Mouse (Mus musculus): ENCODE results near the gene Nfu1. TPM values are rescaled to one million over a fixed set of nuclear protein-coding genes. Genes with fewer than 3 reads are reported as not detected.
A peak's percentile ranks its signal among the peaks of the same experiment; 100 is the strongest.
"Not testable (repeated sequence)": the region's sequence is repeated elsewhere in the genome, so short reads cannot be mapped to it uniquely, and the experiment has no call there.

Gene Nfu1
- polyA plus RNA-seq, 1 experiment from 2014 or later: 101 TPM

DNA sequence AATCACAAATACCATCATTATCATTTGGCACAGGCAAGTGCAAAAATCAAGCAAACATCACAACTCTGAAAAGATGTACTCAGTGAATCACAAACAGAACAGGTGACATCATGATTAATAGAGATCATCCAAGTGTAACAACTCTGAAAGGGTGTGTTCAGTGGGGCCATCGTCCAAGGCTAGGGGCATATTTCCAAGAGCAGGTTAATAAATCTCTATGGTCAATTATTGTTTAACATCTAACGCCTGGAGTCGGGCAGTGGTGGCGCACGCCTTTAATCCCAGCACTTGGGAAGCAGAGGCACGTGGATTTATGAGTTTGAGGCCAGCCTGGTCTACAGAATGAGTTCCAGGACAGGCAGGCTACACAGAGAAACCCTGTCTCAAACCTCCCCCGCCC lies 22.3 kb downstream of the Nfu1 start:
- H3K36me3 ChIP-seq: peaks cover 11% of the 10 kb centered on the region
- not testable (repeated sequence) for H3K9me3 ChIP-seq; H3K27me3 ChIP-seq; H3K4me2 ChIP-seq (replicated peaks); H3K9ac ChIP-seq (replicated peaks); H3K27ac ChIP-seq (replicated peaks); H3K4me1 ChIP-seq; H3K4me3 ChIP-seq; ATAC-seq (replicated peaks)
- WGBS: 84% methylated on average over 7 of the region's 7 CpGs

GRCm38 (mm10) chr6:87032401-87032800 lies 23.4 kb downstream of the Nfu1 start:
- Histone ChIP-seq H3K4me2 (replicated peaks) (no peak overlapping the region), H3K9me3 (no peaks in the 10 kb centered on the region), H3K27ac (replicated peaks) (no peak overlapping the region), H3K9ac (replicated peaks) (no peak overlapping the region), H3K27me3 (no peaks in the 10 kb centered on the region), H3K4me3 (no peak overlapping the region), H3K4me1 (no peaks in the 10 kb centered on the region), H3K36me3 (peaks cover 5% of the 10 kb centered on the region; the same call in 1 of the 2 replicates)
- 91% methylated on average over 3 of the region's 3 CpGs for WGBS
- ATAC-seq (replicated peaks): no peak

DNA sequence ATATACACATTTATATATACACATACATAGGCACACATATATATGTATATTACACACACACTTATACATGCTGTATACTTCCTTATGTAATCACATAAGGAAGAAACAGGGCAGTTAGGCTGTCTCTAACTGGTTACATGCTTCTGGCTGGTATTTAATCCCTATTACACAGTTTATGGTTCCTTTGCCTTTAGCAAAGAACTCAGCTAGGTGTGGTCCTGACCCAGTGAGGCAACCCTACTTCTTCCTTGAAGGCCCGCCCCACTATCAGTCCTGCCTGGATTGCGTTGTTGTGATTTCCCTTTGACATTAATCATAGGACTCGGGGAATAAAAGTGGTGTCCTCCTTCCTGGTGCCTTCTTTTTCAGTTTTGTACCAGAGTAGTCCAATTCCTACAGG lies 25.4 kb downstream of the Nfu1 start:
- H3K36me3 ChIP-seq: 0 out of 2 replicates have a peak, but pooled peaks cover 2% of the 10 kb centered on the region
- H3K27me3 ChIP-seq: no peaks in the 10 kb centered on the region
- no peak overlapping the region for H3K9ac ChIP-seq (replicated peaks)
- H3K4me1 ChIP-seq: no peaks in the 10 kb centered on the region
- no peak overlapping the region for H3K4me3 ChIP-seq
- 97% methylated on average over 3 of the region's 3 CpGs for WGBS
- no peak overlapping the region for H3K27ac ChIP-seq (replicated peaks)
- ATAC-seq (replicated peaks): no peak
- no peak overlapping the region for H3K4me2 ChIP-seq (replicated peaks)
- H3K9me3 ChIP-seq: no peaks in the 10 kb centered on the region

DNA sequence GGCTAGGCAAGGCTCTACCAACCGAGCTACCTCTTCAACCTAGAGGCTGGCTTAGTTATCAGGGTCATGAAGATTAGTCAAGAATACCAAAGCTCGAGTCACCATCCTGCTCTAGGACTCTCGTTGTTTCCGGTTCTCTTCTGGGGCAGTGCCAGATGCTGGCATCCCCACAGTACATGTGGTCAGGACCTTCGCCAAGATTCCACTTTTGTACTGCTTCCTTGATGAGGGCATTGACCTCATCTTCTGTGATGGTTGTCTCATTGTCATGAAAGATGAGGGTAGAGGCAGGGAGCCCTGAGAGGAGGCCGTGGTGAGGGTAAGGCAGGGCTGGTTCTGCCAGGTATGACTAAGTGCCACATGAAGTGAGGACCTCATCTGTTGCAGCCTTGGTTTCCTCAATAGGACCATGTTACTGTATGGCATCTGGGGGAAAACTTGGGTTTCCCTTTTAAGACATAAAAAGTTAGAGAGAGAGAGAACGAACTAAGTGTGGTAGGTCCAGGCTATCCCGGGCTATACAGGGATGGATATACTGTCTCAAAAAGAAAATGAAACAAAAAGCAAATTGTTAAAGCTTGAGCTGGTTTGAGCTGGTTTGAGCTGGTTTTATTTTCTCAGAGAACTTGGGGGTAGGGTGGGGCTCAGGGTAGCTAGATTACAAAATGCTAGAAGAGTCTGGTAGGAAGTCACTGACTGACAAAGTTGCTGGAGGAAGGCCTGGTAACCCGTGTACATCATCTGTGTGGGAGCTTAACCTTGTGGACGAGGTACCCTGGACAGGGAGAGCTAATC lies 29.0 kb downstream of the Nfu1 start:
- H3K27me3 ChIP-seq: no peaks in the 10 kb centered on the region
- no peak overlapping the region for H3K4me2 ChIP-seq (replicated peaks)
- H3K9ac ChIP-seq (replicated peaks): no peak overlapping the region
- H3K4me3 ChIP-seq: no peak overlapping the region
- ATAC-seq (replicated peaks): no peak
- H3K9me3 ChIP-seq: no peaks in the 10 kb centered on the region
- no peaks in the 10 kb centered on the region for H3K36me3 ChIP-seq
- WGBS: 87% methylated on average over 10 of the region's 10 CpGs
- no peak overlapping the region for H3K27ac ChIP-seq (replicated peaks)
- H3K4me1 ChIP-seq: peaks cover 4% of the 10 kb centered on the region; the same call in 1 of the 2 replicates

GRCm38 (mm10) chr6:87039161-87039560 lies 30.1 kb downstream of the Nfu1 start:
- Histone ChIP-seq H3K4me3 (no peak overlapping the region), H3K4me2 (replicated peaks) (no peak overlapping the region), H3K27me3 (no peaks in the 10 kb centered on the region), H3K27ac (replicated peaks) (no peak overlapping the region), H3K9me3 (no peaks in the 10 kb centered on the region), H3K9ac (replicated peaks) (no peak overlapping the region), H3K4me1 (peaks cover 12% of the 10 kb centered on the region), H3K36me3 (no peaks in the 10 kb centered on the region)
- ATAC-seq (replicated peaks): no peak
- WGBS: 84% methylated on average over 8 of the region's 8 CpGs

DNA sequence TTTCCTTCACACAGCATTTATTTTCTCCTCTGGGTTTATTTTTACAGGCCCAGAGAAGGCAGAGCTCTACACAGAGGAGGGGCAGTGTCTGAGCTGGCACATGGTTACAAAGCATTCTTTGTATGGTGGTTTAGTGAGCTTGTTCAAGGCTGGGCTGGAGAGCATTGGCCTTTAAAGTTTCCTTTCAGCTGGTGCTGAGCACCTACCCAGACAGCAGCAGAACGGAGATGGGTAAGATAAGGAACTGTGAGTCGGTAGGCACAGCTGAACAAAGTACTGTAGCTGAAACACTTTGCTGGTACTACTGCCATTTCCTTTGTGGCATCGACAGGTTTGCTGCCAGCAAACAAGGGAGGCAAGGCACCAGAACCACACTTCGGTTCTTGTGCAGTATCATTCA lies 31.9 kb downstream of the Nfu1 start:
- ATAC-seq (replicated peaks): no peak
- Histone ChIP-seq H3K27ac (replicated peaks) (no peak overlapping the region), H3K9ac (replicated peaks) (no peak overlapping the region), H3K9me3 (no peaks in the 10 kb centered on the region), H3K4me3 (no peak overlapping the region), H3K4me1 (peaks cover 19% of the 10 kb centered on the region), H3K27me3 (no peaks in the 10 kb centered on the region), H3K36me3 (no peaks in the 10 kb centered on the region), H3K4me2 (replicated peaks) (no peak overlapping the region)
- WGBS: 76% methylated on average over 4 of the region's 4 CpGs

DNA sequence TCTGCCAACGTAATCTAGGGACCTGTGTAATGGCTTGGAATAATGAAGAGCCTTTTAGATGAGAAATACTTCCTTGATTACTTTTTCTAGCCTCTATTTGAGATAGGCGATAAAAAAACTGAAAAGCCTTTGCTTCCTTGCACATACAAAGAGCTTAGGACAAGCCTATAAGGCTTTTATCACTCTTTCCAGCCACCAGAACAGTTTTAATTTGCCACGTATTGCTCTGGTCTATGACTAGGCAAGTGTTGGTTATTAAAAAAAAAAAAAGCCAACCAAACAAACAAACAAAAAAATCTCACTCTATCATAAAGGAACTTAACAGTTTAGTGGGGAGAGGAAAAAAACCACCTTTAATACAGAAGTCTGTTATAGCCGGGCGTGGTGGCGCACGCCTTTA lies 32.4 kb downstream of the Nfu1 start:
- H3K36me3 ChIP-seq: no peaks in the 10 kb centered on the region
- peaks cover 19% of the 10 kb centered on the region for H3K4me1 ChIP-seq
- peak overlapping the region; percentile 58; the same call in 1 of the 2 replicates for H3K4me2 ChIP-seq (replicated peaks)
- WGBS: 82% methylated on average over 7 of the region's 7 CpGs
- H3K9me3 ChIP-seq: no peaks in the 10 kb centered on the region
- H3K9ac ChIP-seq (replicated peaks): no peak overlapping the region
- H3K27ac ChIP-seq (replicated peaks): no peak overlapping the region
- no peak overlapping the region for H3K4me3 ChIP-seq
- no peak for ATAC-seq (replicated peaks)
- H3K27me3 ChIP-seq: no peaks in the 10 kb centered on the region

DNA sequence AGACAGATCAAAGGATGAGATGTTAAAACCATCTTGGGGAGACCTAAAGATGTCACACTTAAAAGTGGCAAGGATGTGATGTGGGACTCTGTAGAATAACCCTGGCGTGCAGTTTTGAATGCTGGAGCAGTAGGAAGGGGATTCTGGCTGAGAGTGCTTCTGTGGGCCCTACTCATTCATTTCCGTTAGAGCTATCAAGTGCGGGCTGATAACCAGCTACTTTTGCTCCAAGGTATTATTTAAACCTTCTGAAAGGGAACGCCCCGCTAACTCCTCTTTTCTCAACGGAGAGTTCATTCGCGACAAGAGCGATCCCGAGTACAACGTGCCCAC lies 32.9 kb downstream of the Nfu1 start:
- ATAC-seq (replicated peaks): 0 out of 2 replicates have a peak, but pooled peaks have one; percentile 3
- Histone ChIP-seq H3K9me3 (no peaks in the 10 kb centered on the region), H3K36me3 (no peaks in the 10 kb centered on the region), H3K4me3 (peak overlapping the region; percentile 79), H3K27me3 (no peaks in the 10 kb centered on the region), H3K4me2 (replicated peaks) (peak overlapping the region; percentile 58), H3K27ac (replicated peaks) (peak overlapping the region; percentile 95), H3K9ac (replicated peaks) (peak overlapping the region; percentile 88), H3K4me1 (peaks cover 19% of the 10 kb centered on the region)
- WGBS: under 1% methylated on average over 11 of the region's 11 CpGs

- Histone ChIP-seq H3K27ac (replicated peaks) (peak within 1 kb of the TSS; percentile 95), H3K36me3 (no peaks in the 10 kb centered on the region)
- WGBS: under 1% methylated on average over 65 of the region's 68 CpGs
Observed at GRCm38 (mm10) chr6:87042337-87043130, 33.5 kb downstream of the Nfu1 start, which contains the start of gene Gfpt1. Gene Gfpt1 (plus strand): TSS chr6:87042846.

GRCm38 (mm10) chr6:87043131-87043516 lies 34.1 kb downstream of the Nfu1 start:
- ATAC-seq (replicated peaks): no peak; the same call in 1 of the 2 replicates

More at GRCm38 (mm10) chr6:87042337-87043130, 33.5 kb downstream of the Nfu1 start, which contains the start of gene Gfpt1:
- peak within 1 kb of the TSS; percentile 79 for H3K4me3 ChIP-seq
- peak within 1 kb of the TSS; percentile 79 for H3K4me2 ChIP-seq (replicated peaks)
- peaks cover 19% of the 10 kb centered on the region for H3K4me1 ChIP-seq
- no peaks in the 10 kb centered on the region for H3K27me3 ChIP-seq
- H3K9ac ChIP-seq (replicated peaks): peak within 1 kb of the TSS; percentile 88
- ATAC-seq (replicated peaks): peak; percentile 98
- no peaks in the 10 kb centered on the region for H3K9me3 ChIP-seq

DNA sequence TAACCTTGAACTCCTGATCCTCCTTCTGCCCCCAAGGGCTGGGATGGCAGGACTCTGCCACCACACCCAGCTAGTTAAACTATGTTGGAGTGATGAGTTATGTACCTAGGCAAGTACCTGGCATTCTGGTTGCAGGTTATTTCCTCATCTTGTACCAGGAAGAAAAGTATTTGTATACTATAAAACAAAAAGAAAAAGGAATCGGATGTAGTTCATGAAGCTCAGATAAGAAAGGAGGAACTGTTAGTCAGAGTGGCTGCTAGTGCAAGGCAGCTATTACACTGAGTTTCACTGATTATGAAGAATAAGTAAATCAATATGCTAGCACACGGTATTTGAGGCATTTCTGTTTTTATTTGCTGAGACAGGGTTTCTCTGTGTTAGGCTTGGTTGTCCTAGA lies 35.9 kb downstream of the Nfu1 start:
- no peak overlapping the region for H3K9ac ChIP-seq (replicated peaks)
- peaks cover 19% of the 10 kb centered on the region for H3K4me1 ChIP-seq
- no peak for ATAC-seq (replicated peaks)
- no peaks in the 10 kb centered on the region for H3K9me3 ChIP-seq
- no peak overlapping the region for H3K4me2 ChIP-seq (replicated peaks)
- H3K27ac ChIP-seq (replicated peaks): no peak overlapping the region
- H3K27me3 ChIP-seq: no peaks in the 10 kb centered on the region
- no peak overlapping the region for H3K4me3 ChIP-seq
- H3K36me3 ChIP-seq: 0 out of 2 replicates have a peak, but pooled peaks cover 3% of the 10 kb centered on the region
- WGBS: 87% methylated on average over 2 of the region's 2 CpGs

More at GRCm38 (mm10) chr6:87043131-87043516, 34.1 kb downstream of the Nfu1 start:
- H3K4me2 ChIP-seq (replicated peaks): peak overlapping the region; percentile 79
- peak overlapping the region; percentile 79 for H3K4me3 ChIP-seq
- H3K4me1 ChIP-seq: peaks cover 19% of the 10 kb centered on the region
- peak overlapping the region; percentile 88 for H3K9ac ChIP-seq (replicated peaks)
- 0 out of 2 replicates have a peak, but pooled peaks cover 3% of the 10 kb centered on the region for H3K36me3 ChIP-seq
- no peaks in the 10 kb centered on the region for H3K9me3 ChIP-seq
- no peaks in the 10 kb centered on the region for H3K27me3 ChIP-seq
- peak overlapping the region; percentile 95 for H3K27ac ChIP-seq (replicated peaks)
- WGBS: under 1% methylated on average over 9 of the region's 9 CpGs

DNA sequence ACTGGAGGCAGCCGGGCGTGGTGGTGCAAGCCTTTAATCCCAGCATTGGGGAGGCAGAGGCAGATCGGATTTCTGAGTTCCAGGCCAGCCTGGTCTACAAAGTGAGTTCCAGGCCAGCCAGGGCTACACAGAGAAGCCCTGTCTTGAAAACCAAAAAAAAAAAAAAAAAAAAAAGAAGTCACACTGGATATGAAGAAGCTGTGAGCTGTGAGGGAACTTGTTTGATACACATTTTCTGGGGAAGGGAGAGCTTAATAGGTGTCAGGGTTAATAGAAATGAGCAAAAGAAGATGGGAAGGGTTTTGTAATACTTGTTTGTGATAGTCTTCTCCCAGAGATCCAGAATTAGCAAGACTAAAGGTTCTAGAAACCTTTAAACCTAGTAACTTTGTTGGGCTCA lies 36.5 kb downstream of the Nfu1 start:
- Histone ChIP-seq H3K4me3 (no peak overlapping the region), H3K4me2 (replicated peaks) (no peak overlapping the region), H3K9me3 (no peaks in the 10 kb centered on the region), H3K36me3 (0 out of 2 replicates have a peak, but pooled peaks cover 3% of the 10 kb centered on the region), H3K27me3 (no peaks in the 10 kb centered on the region), H3K4me1 (peaks cover 19% of the 10 kb centered on the region), H3K9ac (replicated peaks) (no peak overlapping the region), H3K27ac (replicated peaks) (no peak overlapping the region)
- WGBS: 79% methylated on average over 3 of the region's 3 CpGs
- no peak for ATAC-seq (replicated peaks)
